Mouse (Mus musculus): ENCODE results near the gene Srp14. TPM values are rescaled to one million over a fixed set of nuclear protein-coding genes. Genes with fewer than 3 reads are reported as not detected.

The Srp14 gene
- total RNA-seq, 1 experiment from 2014 or later = 206 TPM

- ATAC-seq (replicated peaks in 1 of 2; ENCODE audit: insufficient read depth in 1 of 2, low FRiP score in 2 of 2, low TSS enrichment in 1 of 2, low read depth in 1 of 2, poor library complexity in 2 of 2, severe bottlenecking in 2 of 2) = no peak
These were observed 15.5 kb upstream of the Srp14 start for GRCm38 (mm10) chr2:118495024-118495423.

- ATAC-seq (replicated peaks in 1 of 2; ENCODE audit: insufficient read depth in 1 of 2, low FRiP score in 2 of 2, low TSS enrichment in 1 of 2, low read depth in 1 of 2, poor library complexity in 2 of 2, severe bottlenecking in 2 of 2) = no peak
These were observed 12.4 kb upstream of the Srp14 start for GRCm38 (mm10) chr2:118491741-118492395.

GRCm38 (mm10) chr2:118491281-118491731 lies 11.8 kb upstream of the Srp14 start:
- ATAC-seq (replicated peaks in 1 of 2; ENCODE audit: insufficient read depth in 1 of 2, low FRiP score in 2 of 2, low TSS enrichment in 1 of 2, low read depth in 1 of 2, poor library complexity in 2 of 2, severe bottlenecking in 2 of 2) = peak; percentile 53 to 63

GRCm38 (mm10) chr2:118490241-118491091 lies 11.0 kb upstream of the Srp14 start:
- peak; percentile 20 to 47; a peak in 3 of 4 replicates for ATAC-seq (replicated peaks in 1 of 2; ENCODE audit: insufficient read depth in 1 of 2, low FRiP score in 2 of 2, low TSS enrichment in 1 of 2, low read depth in 1 of 2, poor library complexity in 2 of 2, severe bottlenecking in 2 of 2)

GRCm38 (mm10) chr2:118487806-118488205 lies 8.3 kb upstream of the Srp14 start:
- ATAC-seq (replicated peaks in 1 of 2; ENCODE audit: insufficient read depth in 1 of 2, low FRiP score in 2 of 2, low TSS enrichment in 1 of 2, low read depth in 1 of 2, poor library complexity in 2 of 2, severe bottlenecking in 2 of 2) = no peak

- ATAC-seq (replicated peaks in 1 of 2; ENCODE audit: insufficient read depth in 1 of 2, low FRiP score in 2 of 2, low TSS enrichment in 1 of 2, low read depth in 1 of 2, poor library complexity in 2 of 2, severe bottlenecking in 2 of 2) = peak; percentile 44 to 67; a peak in 2 of 4 replicates
These were observed 7.4 kb upstream of the Srp14 start for GRCm38 (mm10) chr2:118486933-118487332.

- ATAC-seq (replicated peaks in 1 of 2; ENCODE audit: insufficient read depth in 1 of 2, low FRiP score in 2 of 2, low TSS enrichment in 1 of 2, low read depth in 1 of 2, poor library complexity in 2 of 2, severe bottlenecking in 2 of 2) = no peak
These were observed 5.9 kb upstream of the Srp14 start for GRCm38 (mm10) chr2:118485415-118485814.

- no peak for ATAC-seq (replicated peaks in 1 of 2; ENCODE audit: insufficient read depth in 1 of 2, low FRiP score in 2 of 2, low TSS enrichment in 1 of 2, low read depth in 1 of 2, poor library complexity in 2 of 2, severe bottlenecking in 2 of 2)
These were observed 4.9 kb upstream of the Srp14 start for GRCm38 (mm10) chr2:118484386-118484898.

GRCm38 (mm10) chr2:118483032-118483431 lies 3.5 kb upstream of the Srp14 start:
- no peak for ATAC-seq (replicated peaks in 1 of 2; ENCODE audit: insufficient read depth in 1 of 2, low FRiP score in 2 of 2, low TSS enrichment in 1 of 2, low read depth in 1 of 2, poor library complexity in 2 of 2, severe bottlenecking in 2 of 2)

- ATAC-seq (replicated peaks in 1 of 2; ENCODE audit: insufficient read depth in 1 of 2, low FRiP score in 2 of 2, low TSS enrichment in 1 of 2, low read depth in 1 of 2, poor library complexity in 2 of 2, severe bottlenecking in 2 of 2) = no peak
These were observed 1.4 kb upstream of the Srp14 start for GRCm38 (mm10) chr2:118480886-118481285.

GRCm38 (mm10) chr2:118478833-118479549 lies 520 bp downstream of the Srp14 start:
- ATAC-seq (replicated peaks in 1 of 2; ENCODE audit: insufficient read depth in 1 of 2, low FRiP score in 2 of 2, low TSS enrichment in 1 of 2, low read depth in 1 of 2, poor library complexity in 2 of 2, severe bottlenecking in 2 of 2) = no peak; a peak in 1 of 4 replicates

- no peak for ATAC-seq (replicated peaks in 1 of 2; ENCODE audit: insufficient read depth in 1 of 2, low FRiP score in 2 of 2, low TSS enrichment in 1 of 2, low read depth in 1 of 2, poor library complexity in 2 of 2, severe bottlenecking in 2 of 2)
These were observed 11.2 kb downstream of the Srp14 start for GRCm38 (mm10) chr2:118468354-118468753.

GRCm38 (mm10) chr2:118466601-118467000 lies 12.9 kb downstream of the Srp14 start:
- ATAC-seq (replicated peaks in 1 of 2; ENCODE audit: insufficient read depth in 1 of 2, low FRiP score in 2 of 2, low TSS enrichment in 1 of 2, low read depth in 1 of 2, poor library complexity in 2 of 2, severe bottlenecking in 2 of 2) = no peak

GRCm38 (mm10) chr2:118465894-118466293 lies 13.6 kb downstream of the Srp14 start:
- ATAC-seq (replicated peaks in 1 of 2; ENCODE audit: insufficient read depth in 1 of 2, low FRiP score in 2 of 2, low TSS enrichment in 1 of 2, low read depth in 1 of 2, poor library complexity in 2 of 2, severe bottlenecking in 2 of 2) = no peak

GRCm38 (mm10) chr2:118464450-118464849 lies 15.1 kb downstream of the Srp14 start:
- no peak for ATAC-seq (replicated peaks in 1 of 2; ENCODE audit: insufficient read depth in 1 of 2, low FRiP score in 2 of 2, low TSS enrichment in 1 of 2, low read depth in 1 of 2, poor library complexity in 2 of 2, severe bottlenecking in 2 of 2)

GRCm38 (mm10) chr2:118463480-118463879 lies 16.0 kb downstream of the Srp14 start:
- ATAC-seq (replicated peaks in 1 of 2; ENCODE audit: insufficient read depth in 1 of 2, low FRiP score in 2 of 2, low TSS enrichment in 1 of 2, low read depth in 1 of 2, poor library complexity in 2 of 2, severe bottlenecking in 2 of 2) = no peak

GRCm38 (mm10) chr2:118461480-118462165 lies 17.9 kb downstream of the Srp14 start:
- ATAC-seq (replicated peaks in 1 of 2; ENCODE audit: insufficient read depth in 1 of 2, low FRiP score in 2 of 2, low TSS enrichment in 1 of 2, low read depth in 1 of 2, poor library complexity in 2 of 2, severe bottlenecking in 2 of 2) = no peak

All from hematopoietic stem cell, adult 5-6 weeks (primary cell).